Mouse (Mus musculus) activated CD4-positive, CD25-positive, alpha-beta regulatory T cell (primary cell): Measurements from ENCODE around the gene Gm3402. TPM values are rescaled to one million over a fixed set of nuclear protein-coding genes. Genes with fewer than 3 reads are reported as not detected.

Source experiments
- polyA plus RNA-seq, 2 experiments: library from polyadenylated mRNA; unstranded; fragments of 100-300 nt; shearing (Covaris generic); gene quantifications; one replicate each; pipeline ENCODE4 v1.2.1; 2017

Gm3402 gene
- not detected for polyA plus RNA-seq

GRCm38 (mm10) chr5:146513823-146514222 lies at the start of gene Gm3402:
Gm3402 (plus strand) TSS chr5:146514123.

GRCm38 (mm10) chr5:146481665-146482064 lies 32.3 kb upstream of the Gm3402 start, which contains the start of gene Gm6408:
Gm6408 (plus strand) TSS chr5:146481965.

GRCm38 (mm10) chr5:146491063-146491462 lies 22.9 kb upstream of the Gm3402 start, which contains the start of gene Gm6370:
Gm6370 (plus strand) TSS chr5:146491363.

GRCm38 (mm10) chr5:146502099-146502498 lies 11.8 kb upstream of the Gm3402 start, which contains the start of gene 4930449I24Rik:
4930449I24Rik (plus strand) TSS chr5:146502399.

GRCm38 (mm10) chr5:146525501-146525900 lies 11.6 kb downstream of the Gm3402 start, which contains the start of gene Gm3404:
Gm3404 (plus strand) TSS chr5:146525801.

GRCm38 (mm10) chr5:146537347-146537746 lies 23.4 kb downstream of the Gm3402 start, which contains the start of gene Gm3409:
Gm3409 (plus strand) TSS chr5:146537647.

GRCm38 (mm10) chr5:146555836-146556235 lies 41.9 kb downstream of the Gm3402 start, which contains the start of gene Gm3415:
Gm3415 (plus strand) TSS chr5:146556136.

Other genes starting within 250 kb of the Gm3402 start
- gene Wasf3, start 129.1 kb upstream of the Gm3402 start, polyA plus RNA-seq: not detected
- not detected for gene Gm6408, start 32.2 kb upstream of the Gm3402 start, polyA plus RNA-seq
- not detected for gene Gm6370, start 22.8 kb upstream of the Gm3402 start, polyA plus RNA-seq
- under 1 TPM in 1 of 2 experiments, not detected in 1; 0.18 TPM for gene 4930449I24Rik, start 11.7 kb upstream of the Gm3402 start, polyA plus RNA-seq
- under 1 TPM in 1 of 2 experiments, not detected in 1; 0.52 TPM for gene Gm3404, start 11.7 kb downstream of the Gm3402 start, polyA plus RNA-seq
- not detected for gene Gm3409, start 23.5 kb downstream of the Gm3402 start, polyA plus RNA-seq
- gene Gm3415, start 42.0 kb downstream of the Gm3402 start, polyA plus RNA-seq: not detected
- gene Gpr12, start 71.1 kb downstream of the Gm3402 start, polyA plus RNA-seq: not detected